Mouse (Mus musculus): Measurements from ENCODE around the gene Stx7. TPM values are rescaled to one million over a fixed set of nuclear protein-coding genes. Genes with fewer than 3 reads are reported as not detected.

The Stx7 gene
- polyA plus RNA-seq, 1 experiment from 2014 or later: 127 TPM

GRCm38 (mm10) chr10:24224591-24224990 lies 75.5 kb downstream of the Stx7 start:
- Histone ChIP-seq H3K36me3 (no peaks in the 10 kb centered on the region), H3K9me3 (no peaks in the 10 kb centered on the region), H3K4me1 (replicated peaks) (peaks cover 4% of the 10 kb centered on the region), H3K4me2 (replicated peaks) (peak overlapping the region; percentile 99; the same call in 1 of the 2 replicates), H3K9ac (no peak overlapping the region), H3K4me3 (replicated peaks) (no peak overlapping the region), H3K27ac (no peak overlapping the region), H3K27me3 (replicated peaks) (peaks cover 11% of the 10 kb centered on the region; the same call in 1 of the 2 replicates)
- 45% methylated on average over 8 of the region's 8 CpGs for WGBS
- ATAC-seq: no peak

- Histone ChIP-seq H3K4me1 (replicated peaks) (peaks cover 4% of the 10 kb centered on the region), H3K4me3 (replicated peaks) (no peak overlapping the region), H3K36me3 (no peaks in the 10 kb centered on the region), H3K27ac (no peak overlapping the region), H3K27me3 (replicated peaks) (peaks cover 7% of the 10 kb centered on the region; the same call in 1 of the 2 replicates), H3K9me3 (no peaks in the 10 kb centered on the region), H3K4me2 (replicated peaks) (no peak overlapping the region), H3K9ac (no peak overlapping the region)
- WGBS: 55% methylated on average over 12 of the region's 12 CpGs
- no peak for ATAC-seq
Observed at GRCm38 (mm10) chr10:24228318-24229183, 79.4 kb downstream of the Stx7 start.

- Histone ChIP-seq H3K4me1 (replicated peaks) (no peaks in the 10 kb centered on the region), H3K9ac (no peak overlapping the region), H3K9me3 (no peaks in the 10 kb centered on the region), H3K4me3 (replicated peaks) (no peak overlapping the region), H3K27me3 (replicated peaks) (no peaks in the 10 kb centered on the region), H3K36me3 (no peaks in the 10 kb centered on the region), H3K27ac (no peak overlapping the region), H3K4me2 (replicated peaks) (no peak overlapping the region)
- 76% methylated on average over 4 of the region's 4 CpGs for WGBS
- ATAC-seq: no peak
Observed at GRCm38 (mm10) chr10:24232281-24232680, 83.2 kb downstream of the Stx7 start.

GRCm38 (mm10) chr10:24235426-24236283 lies 86.6 kb downstream of the Stx7 start:
- Histone ChIP-seq H3K36me3 (no peaks in the 10 kb centered on the region), H3K27me3 (replicated peaks) (no peaks in the 10 kb centered on the region), H3K9me3 (no peaks in the 10 kb centered on the region), H3K4me2 (replicated peaks) (no peak overlapping the region), H3K9ac (no peak overlapping the region), H3K4me1 (replicated peaks) (no peaks in the 10 kb centered on the region), H3K27ac (no peak overlapping the region), H3K4me3 (replicated peaks) (no peak overlapping the region)
- ATAC-seq: no peak
- WGBS: 62% methylated on average over 23 of the region's 23 CpGs

Other genes starting within 250 kb of the Stx7 start
- not detected in 2 replicates for gene Taar1, start 228.9 kb upstream of the Stx7 start, polyA plus RNA-seq (2015; fragmentation: Nextera tagmentation; extraction: Ambion mirVana)
- gene Taar2, start 210.7 kb upstream of the Stx7 start, polyA plus RNA-seq (2015; fragmentation: Nextera tagmentation; extraction: Ambion mirVana): 0.14 and 0.21 TPM in 2 replicates
- gene Taar3, start 199.7 kb upstream of the Stx7 start, polyA plus RNA-seq (2015; fragmentation: Nextera tagmentation; extraction: Ambion mirVana): not detected in 2 replicates
- gene Taar4, start 188.8 kb upstream of the Stx7 start, polyA plus RNA-seq (2015; fragmentation: Nextera tagmentation; extraction: Ambion mirVana): not detected in 2 replicates
- gene Taar5, start 178.6 kb upstream of the Stx7 start, polyA plus RNA-seq (2015; fragmentation: Nextera tagmentation; extraction: Ambion mirVana): not detected in 2 replicates
- not detected in 2 replicates for gene Taar6, start 163.7 kb upstream of the Stx7 start, polyA plus RNA-seq (2015; fragmentation: Nextera tagmentation; extraction: Ambion mirVana)
- gene Taar7a, start 155.8 kb upstream of the Stx7 start, polyA plus RNA-seq (2015; fragmentation: Nextera tagmentation; extraction: Ambion mirVana): not detected in 2 replicates
- not detected in 2 replicates for gene Taar7b, start 149.4 kb upstream of the Stx7 start, polyA plus RNA-seq (2015; fragmentation: Nextera tagmentation; extraction: Ambion mirVana)
- not detected in 2 replicates for gene Taar7d, start 122.1 kb upstream of the Stx7 start, polyA plus RNA-seq (2015; fragmentation: Nextera tagmentation; extraction: Ambion mirVana)
- gene Taar7e, start 111.7 kb upstream of the Stx7 start, polyA plus RNA-seq (2015; fragmentation: Nextera tagmentation; extraction: Ambion mirVana): not detected in 2 replicates
- not detected in 2 replicates for gene Taar7f, start 99.8 kb upstream of the Stx7 start, polyA plus RNA-seq (2015; fragmentation: Nextera tagmentation; extraction: Ambion mirVana)
- gene Taar8a, start 72.8 kb upstream of the Stx7 start, polyA plus RNA-seq (2015; fragmentation: Nextera tagmentation; extraction: Ambion mirVana): not detected in 2 replicates
- gene Taar8b, start 57.0 kb upstream of the Stx7 start, polyA plus RNA-seq (2015; fragmentation: Nextera tagmentation; extraction: Ambion mirVana): not detected in 2 replicates
- not detected in 2 replicates for gene Taar8c, start 47.4 kb upstream of the Stx7 start, polyA plus RNA-seq (2015; fragmentation: Nextera tagmentation; extraction: Ambion mirVana)
- gene Taar9, start 39.8 kb upstream of the Stx7 start, polyA plus RNA-seq (2015; fragmentation: Nextera tagmentation; extraction: Ambion mirVana): not detected in 2 replicates
- gene Moxd1, start 74.2 kb downstream of the Stx7 start, polyA plus RNA-seq (2015; fragmentation: Nextera tagmentation; extraction: Ambion mirVana): 14.2 and 14.7 TPM in 2 replicates